Mouse (Mus musculus) forelimb bud, embryonic 11.5 days (tissue): Measurements from ENCODE around the gene Zfp219.
A peak's percentile ranks its signal among the peaks of the same experiment; 100 is the strongest.

Experiments
- DNase-seq: peaks from one replicate; pipeline ENCODE4 v3.0.0-alpha.2; 2012; ENCODE audit warnings: low read depth, low spot score

Gene Zfp219

DNA sequence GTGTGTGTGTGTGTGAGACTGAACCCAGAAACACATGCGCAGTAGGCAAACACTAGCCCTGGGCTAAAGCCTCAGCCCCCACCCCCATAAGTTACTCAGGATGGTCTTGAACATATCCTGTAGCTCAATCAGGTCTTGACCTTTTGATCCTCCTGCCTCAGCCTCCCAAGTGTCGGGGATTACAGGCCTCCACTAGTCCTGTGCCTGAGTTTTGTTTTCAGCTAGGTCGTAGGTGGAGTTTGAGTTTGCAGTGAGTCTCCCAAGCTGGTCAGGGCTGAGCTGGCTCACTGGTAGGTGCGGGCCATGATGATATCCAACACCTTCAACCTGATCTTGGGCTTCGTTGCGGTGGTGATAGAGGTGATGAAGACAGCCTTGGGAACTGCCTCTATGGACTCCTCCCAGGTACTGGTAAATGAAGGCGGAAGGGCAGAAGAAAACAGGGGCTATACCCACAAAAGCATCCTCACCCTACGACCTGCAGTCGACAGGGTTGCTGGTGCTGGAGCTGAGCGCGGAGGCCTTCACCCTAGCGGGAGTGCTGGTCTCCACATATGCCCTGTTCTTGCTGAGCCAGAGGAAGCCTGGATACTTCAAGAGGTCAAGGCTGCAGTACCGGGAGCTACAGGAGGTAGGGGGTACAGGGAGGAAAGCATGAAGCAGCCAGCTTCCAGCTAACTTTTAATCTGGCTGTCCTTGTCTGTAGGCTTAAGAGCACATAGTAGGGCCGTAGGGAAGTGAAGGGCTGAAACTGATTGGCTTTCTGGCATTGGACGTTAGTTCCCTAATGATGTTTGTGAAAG, 2.1 kb downstream of the Zfp219 start:
- no peak for DNase-seq

DNA sequence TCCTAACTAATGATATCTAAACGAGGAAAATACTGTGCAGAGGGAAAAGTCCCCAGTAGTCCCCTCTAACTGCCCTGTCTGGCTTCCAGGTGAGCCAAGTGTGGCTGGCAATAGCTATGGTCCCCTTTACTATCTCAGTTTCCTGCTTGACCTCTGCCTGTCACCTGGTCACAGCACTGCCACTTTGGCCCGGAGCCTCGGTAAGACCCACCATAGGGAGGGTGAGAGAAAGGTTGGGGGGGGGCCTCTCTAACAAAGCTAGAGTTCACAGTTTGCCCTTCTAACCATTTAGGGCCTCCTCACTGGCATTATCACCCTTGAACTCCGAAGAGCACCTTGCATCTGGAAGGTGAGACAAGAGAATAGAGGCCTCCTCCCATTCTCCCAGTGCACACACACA, 2.9 kb downstream of the Zfp219 start:
- no peak for DNase-seq

GRCm38 (mm10) chr14:52016625-52017405, 3.7 kb downstream of the Zfp219 start:
- no peak for DNase-seq

DNA sequence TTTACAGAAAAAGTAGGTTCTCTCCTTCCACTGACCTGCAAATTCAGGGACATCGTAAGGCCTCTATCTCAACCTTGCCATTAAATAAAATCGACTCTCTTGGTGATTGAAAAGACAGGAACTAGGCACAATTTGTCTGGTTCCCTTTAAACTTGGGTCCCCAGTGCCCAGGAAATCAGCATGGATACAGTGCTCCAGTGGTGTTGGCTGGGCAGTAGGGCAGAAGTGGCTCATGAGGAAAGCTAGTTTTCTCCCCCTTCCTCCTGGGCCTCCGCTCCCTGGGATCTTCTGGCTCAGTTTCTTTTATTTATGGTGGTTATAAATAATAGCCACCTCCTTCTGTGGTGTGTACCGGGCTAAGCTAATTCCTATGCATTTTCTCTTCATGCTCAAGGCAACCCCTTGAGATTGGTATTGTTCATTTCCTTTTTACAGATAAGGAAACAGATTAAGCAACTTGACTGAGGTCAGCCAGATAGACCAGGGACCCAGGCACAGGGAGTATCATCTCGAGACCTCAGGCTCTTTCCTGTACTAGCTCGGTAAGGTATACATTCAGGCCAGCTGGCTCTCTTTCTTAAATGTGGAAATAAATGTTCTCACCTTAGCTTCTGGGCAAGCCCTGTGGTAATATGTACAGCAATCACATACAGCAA, 5.0 kb downstream of the Zfp219 start, which contains the start of gene Tmem253:
Tmem253 (plus strand) TSS at position 214 of the 656 bp plus-strand sequence.
- no peak for DNase-seq

DNA sequence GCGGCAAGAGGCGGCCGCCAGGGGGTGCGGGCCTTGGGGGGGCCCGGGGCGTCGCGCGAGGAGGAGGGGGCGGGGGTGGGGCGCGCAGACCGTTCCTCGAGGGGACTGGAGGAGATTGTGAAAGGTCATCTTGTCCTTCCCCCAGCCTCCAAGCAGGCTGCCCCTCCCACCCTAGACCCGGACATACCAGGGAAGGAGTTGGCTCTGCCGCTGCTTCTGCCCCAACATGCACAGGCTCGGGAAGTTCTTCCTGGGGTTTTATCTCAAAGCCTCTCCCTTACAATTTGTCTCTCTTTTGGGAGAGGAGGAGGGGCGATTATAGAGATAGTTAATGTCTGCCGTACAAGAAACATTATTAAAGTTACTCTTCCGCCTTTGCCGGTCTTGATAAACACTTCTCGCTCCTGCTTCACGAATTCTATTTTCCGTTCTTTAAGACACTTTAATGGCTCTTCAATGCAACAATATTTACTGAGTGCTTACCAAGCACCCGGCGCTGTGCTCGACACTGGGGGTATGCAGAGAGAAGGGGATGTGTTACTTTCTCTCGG, 5.7 kb downstream of the Zfp219 start:
- peak; percentile 62 for DNase-seq

GRCm38 (mm10) chr14:52014271-52014760, 6.2 kb downstream of the Zfp219 start:
- DNase-seq, result no peak

DNA sequence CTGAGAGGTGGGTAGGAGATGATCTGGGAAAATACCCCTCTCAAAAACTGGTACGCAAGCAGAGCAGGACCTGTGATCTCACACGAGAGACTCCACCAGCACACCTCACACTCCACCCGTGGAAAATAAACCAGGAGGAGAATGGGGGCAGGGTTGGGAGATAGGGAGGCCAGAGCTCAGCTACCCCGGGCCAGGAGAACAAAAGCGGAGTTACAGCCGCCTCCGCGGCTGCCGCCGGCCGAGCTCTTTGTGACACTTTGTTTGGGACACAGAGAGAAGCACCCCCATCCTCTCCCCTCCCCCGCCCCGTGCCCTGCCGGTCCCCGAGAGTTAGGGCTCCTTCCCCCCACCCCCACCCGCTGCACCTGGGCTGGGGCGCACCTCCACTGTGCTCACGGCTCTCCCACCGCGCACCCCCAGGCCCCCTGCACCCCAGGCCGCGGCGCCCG, 6.7 kb downstream of the Zfp219 start:
- peak; percentile 31 for DNase-seq

GRCm38 (mm10) chr14:52013021-52013610, 7.4 kb downstream of the Zfp219 start:
- DNase-seq, result no peak

GRCm38 (mm10) chr14:52012553-52012952, 8.0 kb downstream of the Zfp219 start:
- no peak for DNase-seq

GRCm38 (mm10) chr14:52012085-52012484, 8.4 kb downstream of the Zfp219 start:
- no peak for DNase-seq

DNA sequence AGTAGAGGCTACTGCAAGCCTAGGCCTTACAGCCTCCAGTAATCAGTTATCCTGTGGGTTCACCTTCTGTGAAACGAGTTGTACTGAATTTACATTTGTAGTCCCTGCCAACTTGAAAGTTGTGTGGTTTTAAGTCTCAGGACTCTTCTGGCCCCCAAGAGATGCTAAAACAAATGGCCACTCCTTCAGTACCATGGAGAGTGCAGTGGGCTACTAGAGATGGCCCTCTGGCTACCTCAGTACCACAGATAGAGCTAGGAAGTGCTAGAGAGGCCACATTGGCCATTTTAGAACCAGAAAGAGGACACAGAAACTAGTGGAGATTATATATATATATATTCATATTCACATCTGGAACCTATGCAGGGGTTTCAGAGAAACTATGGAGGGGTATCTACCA, 8.8 kb downstream of the Zfp219 start:
- no peak for DNase-seq

DNA sequence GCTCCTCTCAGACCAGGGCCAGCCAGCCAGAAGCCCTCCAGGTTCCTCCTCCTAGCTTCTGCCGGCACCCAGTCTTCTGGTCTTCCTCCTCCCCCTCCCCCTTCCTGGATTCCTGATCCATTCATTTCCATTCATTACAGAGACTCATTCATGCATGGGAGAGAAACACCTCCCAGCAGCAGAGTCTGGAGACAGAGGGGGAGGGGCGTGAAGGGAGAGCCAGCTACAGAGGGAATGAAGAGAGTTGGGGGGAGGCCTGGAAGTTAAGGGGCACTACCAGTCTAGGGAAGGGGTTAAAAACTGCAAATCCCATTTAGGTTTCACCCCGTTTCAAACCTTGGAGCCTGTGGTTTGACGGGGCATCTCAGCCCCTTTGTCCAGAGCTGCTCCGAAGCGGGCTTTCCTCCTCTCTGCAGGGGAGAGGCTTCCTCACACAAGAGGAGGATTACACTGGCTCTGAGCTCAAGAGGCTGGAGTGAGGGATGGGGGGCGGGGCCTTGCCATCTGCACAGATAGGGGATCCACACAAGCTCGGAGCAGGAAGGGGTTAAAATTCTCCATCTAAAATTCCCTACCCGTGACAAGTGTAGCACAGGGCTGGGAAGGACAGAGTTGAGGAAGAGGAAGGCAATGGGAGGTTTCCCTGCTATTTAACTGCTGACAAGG, 10.0 kb downstream of the Zfp219 start:
- no peak for DNase-seq

GRCm38 (mm10) chr14:52009841-52010240, 10.7 kb downstream of the Zfp219 start:
- no peak for DNase-seq

- DNase-seq, result no peak
Measured at GRCm38 (mm10) chr14:52009361-52009760, 11.2 kb downstream of the Zfp219 start.

DNA sequence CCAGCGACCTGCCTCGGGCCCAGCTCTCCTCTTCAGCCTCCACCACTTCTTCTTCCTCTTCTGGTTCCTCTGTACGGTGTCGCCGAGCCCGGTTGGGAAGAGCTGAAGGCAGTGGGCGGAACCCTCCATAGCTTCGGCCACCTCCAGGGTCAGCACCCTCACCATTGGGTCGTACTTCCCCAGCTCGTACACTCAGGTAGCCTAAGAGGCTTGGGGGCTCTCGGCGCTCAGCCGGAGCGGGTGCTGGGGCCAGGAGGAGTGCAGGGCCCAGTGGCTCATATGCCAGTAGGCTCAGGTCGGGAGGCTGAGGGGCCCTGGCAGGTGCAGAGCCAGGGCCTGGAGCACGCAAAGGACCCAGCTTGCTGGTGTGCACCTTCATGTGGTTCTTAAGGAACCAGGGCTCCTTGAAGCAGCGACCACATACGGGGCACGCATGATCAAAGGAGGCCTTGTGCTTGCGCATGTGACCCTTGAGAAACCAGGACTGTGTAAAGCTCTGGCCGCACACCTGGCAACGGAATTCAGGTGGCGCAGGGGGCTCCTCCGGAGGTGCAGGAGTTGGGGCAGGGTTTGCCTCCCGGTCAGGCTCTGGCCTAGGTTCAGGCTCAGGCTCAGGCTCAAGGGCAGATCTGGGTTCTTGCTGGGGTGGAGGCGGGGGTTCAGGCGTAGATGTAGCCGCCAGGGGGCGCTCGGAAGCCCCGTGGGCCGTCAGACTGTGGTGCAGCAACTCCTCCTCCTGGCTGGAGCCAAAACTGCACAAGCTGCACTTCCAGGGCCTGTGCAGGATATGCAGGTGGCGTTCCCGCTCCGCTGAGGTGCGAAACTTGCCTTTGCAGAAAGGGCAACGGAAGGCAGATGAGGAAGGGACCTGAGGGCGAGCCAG, 12.0 kb downstream of the Zfp219 start:
- peak; percentile 92 for DNase-seq

- no peak for DNase-seq
Measured at GRCm38 (mm10) chr14:52006771-52007170, 13.8 kb downstream of the Zfp219 start.

GRCm38 (mm10) chr14:52006241-52006640, 14.3 kb downstream of the Zfp219 start:
- DNase-seq, result no peak

- DNase-seq, result no peak
Measured at GRCm38 (mm10) chr14:52005616-52006015, 14.9 kb downstream of the Zfp219 start.

- no peak for DNase-seq
Measured at GRCm38 (mm10) chr14:52005141-52005540, 15.4 kb downstream of the Zfp219 start.
